Mouse (Mus musculus) liver, embryonic 15.5 days (tissue): ENCODE data around the gene P3h3. TPM values are rescaled to one million over a fixed set of nuclear protein-coding genes. Genes with fewer than 3 reads are reported as not detected.
"Not testable (repeated sequence)": the region's sequence is repeated elsewhere in the genome, so short reads cannot be mapped to it uniquely, and the experiment has no call there.

Experiments used
- ATAC-seq: fragments of 200-750 bp; cut with Nextera tagmentation; 2 replicates; pipeline ENCODE4 v1.8.0; 2017; ENCODE audit warnings: moderate number of reproducible peaks, mild to moderate bottlenecking, moderate library complexity; ENCODE audit not compliant: insufficient read depth
- H3K27ac ChIP-seq: fragments of 300-500 bp; sonication (generic); replicated peaks from 2 replicates; pipeline ENCODE4 v1.5.1; 2015; ENCODE audit warnings: mild to moderate bottlenecking, inconsistent platforms
- H3K27me3 ChIP-seq: fragments of 300-500 bp; sonication (generic); 2 replicates; pipeline ENCODE4 v1.6.1; 2015; ENCODE audit warnings: mild to moderate bottlenecking, inconsistent platforms
- H3K36me3 ChIP-seq: fragments of 300-500 bp; sonication (generic); replicated peaks from 2 replicates; pipeline ENCODE4 v1.6.1; 2015; ENCODE audit warnings: moderate library complexity, mild to moderate bottlenecking, inconsistent platforms
- H3K4me1 ChIP-seq: fragments of 300-500 bp; sonication (generic); replicated peaks from 2 replicates; pipeline ENCODE4 v1.6.1; 2015; ENCODE audit warnings: inconsistent platforms
- H3K4me2 ChIP-seq: fragments of 300-500 bp; sonication (generic); 2 replicates; pipeline ENCODE4 v1.6.1; 2015; ENCODE audit warnings: moderate library complexity, mild to moderate bottlenecking, inconsistent platforms
- H3K4me3 ChIP-seq: fragments of 300-500 bp; sonication (generic); replicated peaks from 2 replicates; pipeline ENCODE4 v1.5.1; 2015; ENCODE audit warnings: mild to moderate bottlenecking, inconsistent platforms
- H3K9ac ChIP-seq: fragments of 300-500 bp; sonication (generic); 2 replicates; pipeline ENCODE4 v1.6.1; 2015; ENCODE audit warnings: moderate library complexity, mild to moderate bottlenecking, inconsistent platforms
- H3K9me3 ChIP-seq: fragments of 300-500 bp; sonication (generic); replicated peaks from 2 replicates; pipeline ENCODE4 v1.6.1; 2016; ENCODE audit warnings: inconsistent platforms
- WGBS: fragments of 180-500 bp; shearing (Covaris S2); methylation state at CpG from one replicate; pipeline ENCODE4 v1.1.7; 2015; ENCODE audit warnings: mixed read lengths; ENCODE audit not compliant: insufficient replicate concordance; 5-methylcytosine and 5-hydroxymethylcytosine counted together
- polyA plus RNA-seq: library from polyadenylated mRNA; unstranded; fragments of >200 nt; fragmentation: Nextera tagmentation; extraction: Ambion mirVana; gene quantifications from 2 replicates; pipeline ENCODE4 v1.2.1, GENCODE M21; 2015

The P3h3 gene
- polyA plus RNA-seq, 1 experiment from 2014 or later = 1.6 TPM

- H3K9ac ChIP-seq = peak overlapping the region; percentile 66; the same call in 1 of the 2 replicates
Measured at GRCm38 (mm10) chr6:124814448-124814847, 43.1 kb downstream of the P3h3 start.

GRCm38 (mm10) chr6:124813933-124814332 lies 43.6 kb downstream of the P3h3 start, which contains the start of gene Tpi1:
TSS of gene Tpi1 (minus strand) at chr6:124814296.
- Histone ChIP-seq H3K36me3 (peaks cover 67% of the 10 kb centered on the region), H3K4me3 (peak within 1 kb of the TSS; percentile 68), H3K27me3 (no peaks in the 10 kb centered on the region), H3K9me3 (no peaks in the 10 kb centered on the region), H3K4me2 (peak within 1 kb of the TSS; percentile 88), H3K9ac (peak within 1 kb of the TSS; percentile 66), H3K27ac (peak within 1 kb of the TSS; percentile 86), H3K4me1 (peaks cover 61% of the 10 kb centered on the region)
- peak; percentile 81 for ATAC-seq
- under 1% methylated on average over 22 of the region's 22 CpGs for WGBS

More at GRCm38 (mm10) chr6:124814448-124814847, 43.1 kb downstream of the P3h3 start:
- no peak for ATAC-seq
- Histone ChIP-seq H3K9me3 (no peaks in the 10 kb centered on the region), H3K27ac (peak overlapping the region; percentile 86), H3K36me3 (peaks cover 72% of the 10 kb centered on the region), H3K4me1 (peaks cover 56% of the 10 kb centered on the region), H3K4me3 (peak overlapping the region; percentile 68), H3K4me2 (peak overlapping the region; percentile 88), H3K27me3 (no peaks in the 10 kb centered on the region)
- WGBS = 34% methylated on average over 8 of the region's 8 CpGs

- Histone ChIP-seq H3K36me3 (peaks cover 63% of the 10 kb centered on the region), H3K4me1 (peaks cover 64% of the 10 kb centered on the region), H3K27me3 (no peaks in the 10 kb centered on the region), H3K4me2 (peak overlapping the region; percentile 88), H3K27ac (peak overlapping the region; percentile 86), H3K4me3 (peak overlapping the region; percentile 68), H3K9me3 (no peaks in the 10 kb centered on the region), H3K9ac (peak overlapping the region; percentile 66)
- WGBS = 0% methylated on average over 18 of the region's 18 CpGs
- peak; percentile 67 for ATAC-seq
Measured at GRCm38 (mm10) chr6:124813496-124813895, 44.1 kb downstream of the P3h3 start.

GRCm38 (mm10) chr6:124812848-124813247 lies 44.7 kb downstream of the P3h3 start:
- ATAC-seq = no peak
- H3K4me2 ChIP-seq = peak overlapping the region; percentile 88
- 23% methylated on average over 9 of the region's 9 CpGs for WGBS
- H3K4me3 ChIP-seq = peak overlapping the region; percentile 68
- H3K27me3 ChIP-seq = no peaks in the 10 kb centered on the region
- no peaks in the 10 kb centered on the region for H3K9me3 ChIP-seq
- peaks cover 70% of the 10 kb centered on the region for H3K4me1 ChIP-seq
- peaks cover 56% of the 10 kb centered on the region for H3K36me3 ChIP-seq
- H3K9ac ChIP-seq = peak overlapping the region; percentile 66
- peak overlapping the region; percentile 86 for H3K27ac ChIP-seq

GRCm38 (mm10) chr6:124811701-124812560 lies 45.6 kb downstream of the P3h3 start:
- Histone ChIP-seq H3K4me3 (peak overlapping the region; percentile 68), H3K27ac (peak overlapping the region; percentile 86), H3K4me1 (peaks cover 78% of the 10 kb centered on the region), H3K27me3 (no peaks in the 10 kb centered on the region), H3K9ac (peak overlapping the region; percentile 66), H3K36me3 (peaks cover 47% of the 10 kb centered on the region), H3K9me3 (no peaks in the 10 kb centered on the region), H3K4me2 (peak overlapping the region; percentile 88)
- WGBS = 74% methylated on average over 24 of the region's 24 CpGs
- ATAC-seq = no peak

- H3K36me3 ChIP-seq = peaks cover 41% of the 10 kb centered on the region
- no peak for ATAC-seq
- 74% methylated on average over 4 of the region's 4 CpGs for WGBS
- H3K4me1 ChIP-seq = peaks cover 84% of the 10 kb centered on the region
- H3K4me2 ChIP-seq = no peak overlapping the region
- 0 out of 2 replicates have a peak overlapping the region, but pooled peaks have one; percentile 86 for H3K27ac ChIP-seq
- no peak overlapping the region for H3K4me3 ChIP-seq
- H3K27me3 ChIP-seq = no peaks in the 10 kb centered on the region
- no peaks in the 10 kb centered on the region for H3K9me3 ChIP-seq
- H3K9ac ChIP-seq = no peak overlapping the region
Measured at GRCm38 (mm10) chr6:124811403-124811665, 46.2 kb downstream of the P3h3 start.

- not testable (repeated sequence) for H3K9me3 ChIP-seq, H3K27me3 ChIP-seq, ATAC-seq, H3K9ac ChIP-seq, H3K4me3 ChIP-seq
- Histone ChIP-seq H3K27ac (peak overlapping the region; percentile 91; the same call in 1 of the 2 replicates), H3K4me2 (peak overlapping the region; percentile 98; the same call in 1 of the 2 replicates), H3K4me1 (peaks cover 89% of the 10 kb centered on the region), H3K36me3 (peaks cover 35% of the 10 kb centered on the region)
- 77% methylated on average over 11 of the region's 11 CpGs for WGBS
Measured at GRCm38 (mm10) chr6:124810566-124811402, 46.8 kb downstream of the P3h3 start.

- Histone ChIP-seq H3K4me2 (peak overlapping the region; percentile 98), H3K9ac (peak overlapping the region; percentile 85), H3K36me3 (peaks cover 30% of the 10 kb centered on the region), H3K4me1 (peaks cover 90% of the 10 kb centered on the region), H3K27me3 (no peaks in the 10 kb centered on the region), H3K27ac (peak overlapping the region; percentile 91), H3K4me3 (peak overlapping the region; percentile 76), H3K9me3 (no peaks in the 10 kb centered on the region)
- WGBS = 46% methylated on average over 14 of the region's 14 CpGs
- ATAC-seq = no peak
Measured at GRCm38 (mm10) chr6:124809775-124810538, 47.6 kb downstream of the P3h3 start.

- no peaks in the 10 kb centered on the region for H3K27me3 ChIP-seq
- under 1% methylated on average over 35 of the region's 35 CpGs for WGBS
- peak; percentile 40 for ATAC-seq
- no peaks in the 10 kb centered on the region for H3K9me3 ChIP-seq
- H3K9ac ChIP-seq = peak overlapping the region; percentile 85
- H3K4me2 ChIP-seq = peak overlapping the region; percentile 98
- peaks cover 90% of the 10 kb centered on the region for H3K4me1 ChIP-seq
- peak overlapping the region; percentile 76 for H3K4me3 ChIP-seq
- H3K27ac ChIP-seq = peak overlapping the region; percentile 91
- peaks cover 30% of the 10 kb centered on the region for H3K36me3 ChIP-seq
Measured at GRCm38 (mm10) chr6:124809052-124809774, 48.3 kb downstream of the P3h3 start.
